In the genomic region with DNA sequence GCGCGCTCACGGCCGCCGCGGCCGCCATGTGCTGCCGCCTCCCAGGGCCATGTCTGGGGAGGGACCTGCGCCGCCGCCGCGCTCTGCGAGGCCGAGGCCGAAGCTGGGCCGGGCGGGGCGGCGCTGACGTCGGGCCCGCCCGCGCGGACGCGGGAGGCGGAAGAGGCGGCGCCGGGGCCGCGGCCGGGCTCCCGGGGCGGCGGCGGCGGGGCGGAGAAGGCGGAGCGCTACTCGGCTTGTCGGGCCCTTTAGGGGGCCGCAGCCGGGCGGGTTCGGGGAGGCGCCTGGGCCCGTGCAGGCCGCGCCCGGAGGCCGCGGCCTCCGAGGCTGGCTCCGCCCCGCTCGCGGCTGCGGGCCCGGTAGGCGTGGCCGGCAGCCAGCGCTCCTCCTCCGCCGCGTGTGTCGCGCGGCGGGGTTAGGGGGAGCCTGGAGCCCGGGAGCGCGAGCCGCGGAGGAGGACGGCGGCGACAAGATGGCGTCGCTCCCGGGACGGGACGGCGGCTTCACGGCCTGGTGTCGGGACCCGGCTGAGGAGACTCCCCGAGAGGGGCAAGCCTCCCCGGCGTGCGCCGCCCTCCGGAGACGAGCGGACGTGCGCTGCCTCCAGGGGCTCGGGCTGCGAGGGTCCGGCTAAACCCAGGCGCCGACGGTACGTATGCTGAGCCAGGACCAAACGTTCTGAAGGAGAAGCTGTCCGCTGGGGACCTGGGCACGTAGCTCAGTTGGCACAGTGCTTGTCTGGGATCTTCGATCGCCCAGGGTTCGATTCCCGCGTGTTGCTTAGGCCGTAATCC, we compare ENCODE assay signal across 8 mouse cellular contexts. TPM values are rescaled to one million over a fixed set of nuclear protein-coding genes. Genes with fewer than 3 reads are reported as not detected.
DNase-seq lines count a peak whose midpoint lies in the region; ATAC-seq and TF ChIP-seq lines count a peak whose summit lies in the region.

A gene (minus strand): TSS at position 62 of the 794 bp plus-strand sequence.

- under 1% methylated on average over 101 of the region's 116 CpGs for WGBS in hindbrain, embryonic 11.5 days
- WGBS in lung, embryonic 16.5 days: under 1% methylated on average over 78 of the region's 116 CpGs
- 5% methylated on average over 116 of the region's 116 CpGs for WGBS in thymus, adult 2 months

- TF ChIP-seq POLR2A in thymus, adult 2 months (IDR thresholded peaks at IDR 0.05; ENCODE audit: control insufficient read depth, extremely low read depth, insufficient read depth, low read length, poor library complexity): peak; percentile 65

- peak within 1 kb of the TSS; percentile 89 for H3K4me2 ChIP-seq in hindbrain, embryonic 11.5 days (replicated peaks; ENCODE audit: low read depth, low read length)
- peak within 1 kb of the TSS; percentile 79 for H3K4me2 ChIP-seq in lung, embryonic 16.5 days (ENCODE audit: low read depth, low read length)

- H3K9ac ChIP-seq in hindbrain, embryonic 11.5 days (ENCODE audit: low read depth, low read length): peak within 1 kb of the TSS; percentile 94
- H3K9ac ChIP-seq in lung, embryonic 16.5 days (ENCODE audit: low read length): peak within 1 kb of the TSS; percentile 78

- peak within 1 kb of the TSS; percentile 96 for H3K27ac ChIP-seq in hindbrain, embryonic 11.5 days (ENCODE audit: low read depth, low read length)
- H3K27ac ChIP-seq in lung, embryonic 16.5 days (ENCODE audit: low read length): peak within 1 kb of the TSS; percentile 98
- H3K27ac ChIP-seq in thymus, adult 2 months (ENCODE audit: control insufficient read depth, insufficient read depth, low read length): peak within 1 kb of the TSS; percentile 77

- H3K4me1 ChIP-seq in hindbrain, embryonic 11.5 days (replicated peaks; ENCODE audit: control insufficient read depth, insufficient read depth, low read length): peaks cover 6% of the 10 kb centered on the region
- H3K4me1 ChIP-seq in lung, embryonic 16.5 days (replicated peaks; ENCODE audit: control insufficient read depth, insufficient read depth, low read length): peaks cover 23% of the 10 kb centered on the region
- peaks cover 21% of the 10 kb centered on the region for H3K4me1 ChIP-seq in thymus, adult 2 months (replicated peaks; ENCODE audit: control insufficient read depth, insufficient read depth, low read length)

- peak; percentile 94 for DNase-seq in Muller cell, postnatal 12 days (ENCODE audit: inconsistent ontology term)
- DNase-seq in cerebellum, adult 9-11 months: peak; percentile 93
- DNase-seq in frontal cortex, postnatal 10 days (ENCODE audit: low spot score in 2 of 2): peak; percentile 75 to 86
- DNase-seq in hindbrain, embryonic 11.5 days (ENCODE audit: low spot score): peak; percentile 89
- DNase-seq in layer of hippocampus, adult 9-11 months: peak; percentile 88
- DNase-seq in ovary, adult 18-20 months (ENCODE audit: low spot score): peak; percentile 82
- peak; percentile 81 for DNase-seq in thymus, adult 2 months

- peak; percentile 95 for ATAC-seq in hindbrain, embryonic 11.5 days (ENCODE audit: low FRiP score)
- ATAC-seq in lung, embryonic 16.5 days (ENCODE audit: low read depth): peak; percentile 91

- H3K4me3 ChIP-seq in hindbrain, embryonic 11.5 days (ENCODE audit: low read depth, low read length): peak within 1 kb of the TSS; percentile 89
- H3K4me3 ChIP-seq in lung, embryonic 16.5 days (ENCODE audit: low read length): peak within 1 kb of the TSS; percentile 98
- H3K4me3 ChIP-seq in thymus, adult 2 months (ENCODE audit: control insufficient read depth, insufficient read depth, low read length): peak within 1 kb of the TSS; percentile 93

- no peaks in the 10 kb centered on the region for H3K9me3 ChIP-seq in hindbrain, embryonic 11.5 days (ENCODE audit: control insufficient read depth, low read length)
- no peaks in the 10 kb centered on the region for H3K9me3 ChIP-seq in lung, embryonic 16.5 days (ENCODE audit: control insufficient read depth, low read length)

- TF ChIP-seq CTCF in thymus, adult 2 months (IDR thresholded peaks at IDR 0.05; ENCODE audit: borderline replicate concordance, control insufficient read depth, extremely low read depth, insufficient read depth, low read length, poor library complexity): peak; percentile 26; the same call in 1 of the 2 replicates

- no peaks in the 10 kb centered on the region for H3K27me3 ChIP-seq in hindbrain, embryonic 11.5 days (ENCODE audit: control insufficient read depth, insufficient read depth, low read length)
- no peaks in the 10 kb centered on the region for H3K27me3 ChIP-seq in lung, embryonic 16.5 days (ENCODE audit: control insufficient read depth, insufficient read depth, low read depth, low read length)
- no peaks in the 10 kb centered on the region for H3K27me3 ChIP-seq in thymus, adult 2 months (ENCODE audit: control insufficient read depth, insufficient read depth, low read length)

- no peaks in the 10 kb centered on the region for H3K36me3 ChIP-seq in hindbrain, embryonic 11.5 days (ENCODE audit: control insufficient read depth, insufficient read depth, low read length)
- 0 out of 2 replicates have a peak, but pooled peaks cover 2% of the 10 kb centered on the region for H3K36me3 ChIP-seq in lung, embryonic 16.5 days (ENCODE audit: control insufficient read depth, insufficient read depth, low read length)
- H3K36me3 ChIP-seq in thymus, adult 2 months (ENCODE audit: control insufficient read depth, insufficient read depth, low read length): no peaks in the 10 kb centered on the region

RNA-seq across cellular contexts. Expression of the gene that starts here (rescaled TPM):
- polyA plus RNA-seq in hindbrain, embryonic 11.5 days (2014; fragmentation: Nextera tagmentation; extraction: Ambion mirVana): 18.7 and 24.9 TPM in 2 replicates
- 22.6 and 22.8 TPM in 2 replicates for polyA plus RNA-seq in lung, embryonic 16.5 days (2015; fragmentation: Nextera tagmentation; extraction: Ambion mirVana)
- polyA plus RNA-seq in thymus, adult 2 months (2012; rRNA removed): 120 and 142 TPM in 2 replicates

Comparison
In these comparisons a context has a peak if more than half of its experiments do, and no peak if none do; other contexts are left out.
1. Peak in every context shown above with its lines: DNase-seq, ATAC-seq, H3K4me3 ChIP-seq and H3K27ac ChIP-seq.